Mouse (Mus musculus): ENCODE results near the gene Cyp2w1. TPM values are rescaled to one million over a fixed set of nuclear protein-coding genes. Genes with fewer than 3 reads are reported as not detected.

Gene Cyp2w1
- polyA plus RNA-seq (2015; fragmentation: Illumina TruSeq; extraction: RNeasy Lipid Tissue Mini Kit (QIAGEN cat#74804); ENCODE audit: low read depth, low replicate concordance), result not detected

DNA sequence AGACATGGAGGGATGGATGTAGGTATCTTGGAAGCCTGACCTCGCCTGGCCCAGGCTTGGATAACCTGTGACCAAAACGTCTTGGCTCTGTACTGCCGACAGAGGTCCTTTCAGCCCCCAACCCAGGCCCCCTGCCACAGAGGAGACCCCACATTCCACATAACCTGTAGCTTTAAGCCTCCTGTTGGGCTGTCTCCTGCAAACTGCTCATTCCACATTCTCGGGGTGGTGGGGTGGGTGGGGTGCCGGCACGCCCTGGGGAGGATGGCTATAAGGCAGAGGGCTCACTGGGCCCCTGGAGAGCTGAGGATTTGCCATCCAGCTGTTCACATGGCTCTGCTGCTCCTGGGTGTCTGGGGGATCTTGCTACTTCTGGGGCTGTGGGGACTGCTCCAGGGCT, at the start of gene Cyp2w1:
Gene Cyp2w1, plus strand, starts transcription at position 301 of the 400 bp plus-strand sequence.

DNA sequence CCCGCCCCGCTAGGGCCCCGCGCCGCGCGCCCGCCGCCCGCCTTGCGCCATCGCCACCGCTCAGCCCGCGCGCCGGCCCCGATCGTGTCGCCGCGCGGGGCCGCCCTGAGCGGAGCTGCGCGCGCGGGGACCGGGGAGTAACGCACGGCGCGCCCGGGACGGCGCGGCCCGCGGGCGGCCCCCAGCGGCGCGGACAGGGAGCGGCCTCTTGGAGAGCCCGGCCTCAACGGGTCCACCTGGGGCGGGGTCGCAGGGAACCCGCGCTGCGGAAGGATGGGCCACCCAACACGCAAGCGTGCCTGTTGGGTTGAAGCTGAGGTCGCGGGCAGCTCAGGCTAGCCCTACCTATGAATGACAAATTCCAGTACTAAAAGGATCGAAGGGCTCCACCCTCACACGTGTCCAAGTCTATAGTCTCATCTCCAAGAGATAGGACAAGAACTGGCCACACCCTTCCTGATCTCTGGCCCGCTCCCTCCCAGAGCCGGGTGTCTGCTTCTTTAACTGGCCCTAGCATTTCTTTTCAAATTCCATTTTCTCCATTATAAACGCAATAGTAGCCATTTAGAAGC, 26.9 kb upstream of the Cyp2w1 start, which contains the start of gene Adap1:
Gene Adap1, minus strand, starts transcription at position 228 of the 572 bp plus-strand sequence.

DNA sequence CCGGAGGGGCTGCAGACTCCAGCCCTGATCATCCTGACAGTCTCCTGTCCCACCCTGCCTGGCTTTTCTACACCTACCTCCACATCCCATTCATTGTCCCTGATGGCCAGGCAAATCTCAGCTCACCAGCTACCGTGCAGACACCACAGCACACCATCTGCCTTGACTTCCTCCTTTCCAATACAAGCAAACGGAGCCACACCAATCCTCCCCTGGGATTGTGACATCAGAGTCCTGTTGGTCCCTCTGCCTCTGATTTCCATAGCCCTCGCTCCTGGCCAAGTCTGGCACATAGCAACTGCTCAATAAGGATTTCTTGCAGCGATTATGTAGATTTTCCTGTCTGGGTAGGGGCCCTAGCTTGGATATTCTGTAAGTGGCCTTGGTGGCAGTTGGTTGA, 1.3 kb upstream of the Cyp2w1 start, which contains the start of gene Cox19:
Gene Cox19, minus strand, starts transcription at position 285 of the 400 bp plus-strand sequence.

GRCm38 (mm10) chr5:139377468-139378270, 25.3 kb downstream of the Cyp2w1 start, which contains the start of gene Gpr146:
TSS of gene Gpr146 (plus strand) at chr5:139377697.

DNA sequence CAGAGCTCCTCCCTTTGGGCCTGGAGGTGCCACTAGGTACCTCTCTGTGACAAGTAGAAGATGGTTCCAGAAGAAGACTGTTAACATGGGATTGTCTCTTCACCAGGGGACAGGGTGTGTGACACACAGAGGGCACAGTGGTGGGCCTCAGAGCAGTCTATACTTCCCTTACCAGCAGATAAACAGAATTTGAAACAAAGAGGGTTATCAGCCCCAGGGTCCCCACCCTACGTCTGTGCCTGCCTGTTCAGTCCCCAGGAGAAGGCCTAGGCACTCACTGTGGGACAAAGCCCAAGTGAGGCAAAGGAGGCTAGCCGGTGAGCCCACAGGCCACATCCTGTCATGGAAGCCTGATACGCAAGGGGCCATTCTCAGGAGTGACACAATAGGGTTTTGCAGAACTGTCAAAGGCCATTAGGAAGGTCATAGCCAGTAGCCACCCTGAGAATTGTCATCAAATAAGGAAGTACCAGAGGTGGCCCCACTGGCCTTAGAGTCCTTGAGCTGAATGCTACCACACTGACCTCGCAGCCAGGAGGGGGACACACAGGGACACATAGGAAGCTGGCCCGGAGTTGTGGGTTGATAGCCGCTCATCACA, 52.5 kb downstream of the Cyp2w1 start, which contains the start of gene C130050O18Rik:
Gene C130050O18Rik, plus strand, starts transcription at position 480 of the 601 bp plus-strand sequence.

Other genes starting within 250 kb of the Cyp2w1 start
- 701 TPM for gene Prkar1b, start 202.6 kb upstream of the Cyp2w1 start, polyA plus RNA-seq (2015; fragmentation: Illumina TruSeq; extraction: RNeasy Lipid Tissue Mini Kit (QIAGEN cat#74804); ENCODE audit: low read depth, low replicate concordance)
- gene Dnaaf5, start 202.4 kb upstream of the Cyp2w1 start, polyA plus RNA-seq (2015; fragmentation: Illumina TruSeq; extraction: RNeasy Lipid Tissue Mini Kit (QIAGEN cat#74804); ENCODE audit: low read depth, low replicate concordance), result 4.3 TPM
- 73.2 TPM for gene Sun1, start 152.0 kb upstream of the Cyp2w1 start, polyA plus RNA-seq (2015; fragmentation: Illumina TruSeq; extraction: RNeasy Lipid Tissue Mini Kit (QIAGEN cat#74804); ENCODE audit: low read depth, low replicate concordance)
- gene Get4, start 100.3 kb upstream of the Cyp2w1 start, polyA plus RNA-seq (2015; fragmentation: Illumina TruSeq; extraction: RNeasy Lipid Tissue Mini Kit (QIAGEN cat#74804); ENCODE audit: low read depth, low replicate concordance), result 77.5 TPM
- 200 TPM for gene Adap1, start 27.0 kb upstream of the Cyp2w1 start, polyA plus RNA-seq (2015; fragmentation: Illumina TruSeq; extraction: RNeasy Lipid Tissue Mini Kit (QIAGEN cat#74804); ENCODE audit: low read depth, low replicate concordance)
- gene Cox19, start 1.2 kb upstream of the Cyp2w1 start, polyA plus RNA-seq (2015; fragmentation: Illumina TruSeq; extraction: RNeasy Lipid Tissue Mini Kit (QIAGEN cat#74804); ENCODE audit: low read depth, low replicate concordance), result 72.4 TPM
- gene Gpr146, start 25.1 kb downstream of the Cyp2w1 start, polyA plus RNA-seq (2015; fragmentation: Illumina TruSeq; extraction: RNeasy Lipid Tissue Mini Kit (QIAGEN cat#74804); ENCODE audit: low read depth, low replicate concordance), result 12.4 TPM
- gene C130050O18Rik, start 52.7 kb downstream of the Cyp2w1 start, polyA plus RNA-seq (2015; fragmentation: Illumina TruSeq; extraction: RNeasy Lipid Tissue Mini Kit (QIAGEN cat#74804); ENCODE audit: low read depth, low replicate concordance), result 0.46 TPM
- gene Gper1, start 70.5 kb downstream of the Cyp2w1 start, polyA plus RNA-seq (2015; fragmentation: Illumina TruSeq; extraction: RNeasy Lipid Tissue Mini Kit (QIAGEN cat#74804); ENCODE audit: low read depth, low replicate concordance), result 3.6 TPM
- 13.5 TPM for gene 3110082I17Rik, start 107.9 kb downstream of the Cyp2w1 start, polyA plus RNA-seq (2015; fragmentation: Illumina TruSeq; extraction: RNeasy Lipid Tissue Mini Kit (QIAGEN cat#74804); ENCODE audit: low read depth, low replicate concordance)
- gene Zfand2a, start 131.9 kb downstream of the Cyp2w1 start, polyA plus RNA-seq (2015; fragmentation: Illumina TruSeq; extraction: RNeasy Lipid Tissue Mini Kit (QIAGEN cat#74804); ENCODE audit: low read depth, low replicate concordance), result 52.5 TPM
- gene Uncx, start 190.9 kb downstream of the Cyp2w1 start, polyA plus RNA-seq (2015; fragmentation: Illumina TruSeq; extraction: RNeasy Lipid Tissue Mini Kit (QIAGEN cat#74804); ENCODE audit: low read depth, low replicate concordance), result not detected

Data from brain, adult 10 weeks (tissue).